Mouse (Mus musculus): ENCODE measurements around the gene Anp32a. TPM values are rescaled to one million over a fixed set of nuclear protein-coding genes. Genes with fewer than 3 reads are reported as not detected.

Anp32a gene
- total RNA-seq, 2 experiments from 2014 or later: 205 to 606 TPM

- ATAC-seq (replicated peaks; ENCODE audit: low FRiP score, low TSS enrichment, poor library complexity, severe bottlenecking): no peak
Observed at GRCm38 (mm10) chr9:62345081-62345481, 4.0 kb downstream of the Anp32a start.

GRCm38 (mm10) chr9:62345633-62346387, 4.7 kb downstream of the Anp32a start:
- ATAC-seq (replicated peaks; ENCODE audit: low FRiP score, low TSS enrichment, poor library complexity, severe bottlenecking): no peak

GRCm38 (mm10) chr9:62346388-62346679, 5.2 kb downstream of the Anp32a start:
- no peak for ATAC-seq (replicated peaks; ENCODE audit: low FRiP score, low TSS enrichment, poor library complexity, severe bottlenecking)

GRCm38 (mm10) chr9:62347201-62347600, 6.1 kb downstream of the Anp32a start:
- ATAC-seq (replicated peaks; ENCODE audit: low FRiP score, low TSS enrichment, poor library complexity, severe bottlenecking): no peak

- ATAC-seq (replicated peaks; ENCODE audit: low FRiP score, low TSS enrichment, poor library complexity, severe bottlenecking): no peak
Observed at GRCm38 (mm10) chr9:62348050-62348449, 7.0 kb downstream of the Anp32a start.

- no peak for ATAC-seq (replicated peaks; ENCODE audit: low FRiP score, low TSS enrichment, poor library complexity, severe bottlenecking)
Observed at GRCm38 (mm10) chr9:62348467-62348985, 7.4 kb downstream of the Anp32a start.

- no peak for ATAC-seq (replicated peaks; ENCODE audit: low FRiP score, low TSS enrichment, poor library complexity, severe bottlenecking)
Observed at GRCm38 (mm10) chr9:62349250-62349649, 8.2 kb downstream of the Anp32a start.

- ATAC-seq (replicated peaks; ENCODE audit: low FRiP score, low TSS enrichment, poor library complexity, severe bottlenecking): no peak
Observed at GRCm38 (mm10) chr9:62350721-62351120, 9.6 kb downstream of the Anp32a start.

- ATAC-seq (replicated peaks; ENCODE audit: low FRiP score, low TSS enrichment, poor library complexity, severe bottlenecking): no peak
Observed at GRCm38 (mm10) chr9:62351200-62351599, 10.1 kb downstream of the Anp32a start.

- peak; percentile 97 for ATAC-seq (replicated peaks; ENCODE audit: low FRiP score, low TSS enrichment, poor library complexity, severe bottlenecking)
Observed at GRCm38 (mm10) chr9:62353784-62354183, 12.7 kb downstream of the Anp32a start.

GRCm38 (mm10) chr9:62354838-62355719, 14.0 kb downstream of the Anp32a start:
- no peak for ATAC-seq (replicated peaks; ENCODE audit: low FRiP score, low TSS enrichment, poor library complexity, severe bottlenecking)

- ATAC-seq (replicated peaks; ENCODE audit: low FRiP score, low TSS enrichment, poor library complexity, severe bottlenecking): no peak
Observed at GRCm38 (mm10) chr9:62355763-62356162, 14.7 kb downstream of the Anp32a start.

GRCm38 (mm10) chr9:62357593-62357992, 16.5 kb downstream of the Anp32a start:
- no peak for ATAC-seq (replicated peaks; ENCODE audit: low FRiP score, low TSS enrichment, poor library complexity, severe bottlenecking)

GRCm38 (mm10) chr9:62358851-62359250, 17.8 kb downstream of the Anp32a start:
- ATAC-seq (replicated peaks; ENCODE audit: low FRiP score, low TSS enrichment, poor library complexity, severe bottlenecking): no peak

GRCm38 (mm10) chr9:62360889-62361288, 19.8 kb downstream of the Anp32a start:
- ATAC-seq (replicated peaks; ENCODE audit: low FRiP score, low TSS enrichment, poor library complexity, severe bottlenecking): no peak

GRCm38 (mm10) chr9:62362835-62363385, 21.8 kb downstream of the Anp32a start:
- ATAC-seq (replicated peaks; ENCODE audit: low FRiP score, low TSS enrichment, poor library complexity, severe bottlenecking): 0 out of 2 replicates have a peak, but pooled peaks have one; percentile 11

- ATAC-seq (replicated peaks; ENCODE audit: low FRiP score, low TSS enrichment, poor library complexity, severe bottlenecking): peak; percentile 93
Observed at GRCm38 (mm10) chr9:62363619-62364018, 22.5 kb downstream of the Anp32a start.

GRCm38 (mm10) chr9:62364216-62364615, 23.1 kb downstream of the Anp32a start:
- ATAC-seq (replicated peaks; ENCODE audit: low FRiP score, low TSS enrichment, poor library complexity, severe bottlenecking): no peak

- ATAC-seq (replicated peaks; ENCODE audit: low FRiP score, low TSS enrichment, poor library complexity, severe bottlenecking): no peak
Observed at GRCm38 (mm10) chr9:62364831-62365230, 23.7 kb downstream of the Anp32a start.
